Mouse (Mus musculus): ENCODE data around the gene Ptprj. TPM values are rescaled to one million over a fixed set of nuclear protein-coding genes. Genes with fewer than 3 reads are reported as not detected.
"Not testable (repeated sequence)": the region's sequence is repeated elsewhere in the genome, so short reads cannot be mapped to it uniquely, and the experiment has no call there.

Gene Ptprj
- total and polyA plus RNA-seq, 2 experiments = 12.1 to 35.2 TPM

- TF ChIP-seq POLR2A (IDR thresholded peaks at IDR 0.05; ENCODE audit: extremely low read depth, insufficient read depth, low read length) (no peak), CTCF (IDR thresholded peaks at IDR 0.05; ENCODE audit: low read depth, low read length) (no peak)
Measured at GRCm38 (mm10) chr2:90576411-90576810, 4.0 kb downstream of the Ptprj start.

DNA sequence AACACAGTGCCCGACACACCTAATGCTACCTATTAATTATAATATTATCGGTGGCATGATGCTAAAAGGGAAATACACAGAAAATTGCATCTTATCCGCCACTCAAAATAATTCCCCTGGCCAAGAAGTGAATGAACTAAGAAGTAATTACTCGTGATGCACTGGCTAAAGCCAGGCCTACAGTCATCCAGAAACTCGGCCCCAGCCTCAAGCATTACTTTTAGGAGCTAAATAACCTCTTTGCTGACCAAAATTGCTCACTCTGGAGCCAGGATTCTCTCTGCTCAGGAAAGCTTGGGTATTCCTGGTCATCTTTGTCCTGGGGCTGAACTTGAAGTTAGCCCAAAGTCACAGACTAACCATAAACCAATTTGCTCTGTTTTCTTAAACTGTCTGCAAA, 4.7 kb downstream of the Ptprj start:
- TF ChIP-seq POLR2A (IDR thresholded peaks at IDR 0.05; ENCODE audit: extremely low read depth, insufficient read depth, low read length) (no peak), CTCF (IDR thresholded peaks at IDR 0.05; ENCODE audit: low read depth, low read length) (no peak)
- 71% methylated on average over 5 of the region's 5 CpGs for WGBS

More at GRCm38 (mm10) chr2:90576411-90576810, 4.0 kb downstream of the Ptprj start:
- H3K79me2 ChIP-seq (ENCODE audit: control insufficient read depth, insufficient read depth, low read length) = peaks cover 39% of the 10 kb centered on the region
- no peak for DNase-seq (ENCODE audit: extremely low read depth, low read depth, low spot score)
- no peaks in the 10 kb centered on the region for H3K27me3 ChIP-seq (ENCODE audit: control insufficient read depth, insufficient read depth, low read length)
- H3K36me3 ChIP-seq (ENCODE audit: control insufficient read depth, insufficient read depth, low read length) = no peaks in the 10 kb centered on the region
- H3K4me1 ChIP-seq (ENCODE audit: control insufficient read depth, insufficient read depth, low read length) = peaks cover 16% of the 10 kb centered on the region
- H3K4me3 ChIP-seq (ENCODE audit: insufficient read depth, low read depth, low read length) = no peak overlapping the region
- peak overlapping the region; percentile 70 for H3K27ac ChIP-seq (replicated peaks; ENCODE audit: insufficient read depth, low read depth, low read length)
- H3K9ac ChIP-seq (ENCODE audit: low read depth, low read length) = peak overlapping the region; percentile 59
- 59% methylated on average over 6 of the region's 6 CpGs for WGBS

DNA sequence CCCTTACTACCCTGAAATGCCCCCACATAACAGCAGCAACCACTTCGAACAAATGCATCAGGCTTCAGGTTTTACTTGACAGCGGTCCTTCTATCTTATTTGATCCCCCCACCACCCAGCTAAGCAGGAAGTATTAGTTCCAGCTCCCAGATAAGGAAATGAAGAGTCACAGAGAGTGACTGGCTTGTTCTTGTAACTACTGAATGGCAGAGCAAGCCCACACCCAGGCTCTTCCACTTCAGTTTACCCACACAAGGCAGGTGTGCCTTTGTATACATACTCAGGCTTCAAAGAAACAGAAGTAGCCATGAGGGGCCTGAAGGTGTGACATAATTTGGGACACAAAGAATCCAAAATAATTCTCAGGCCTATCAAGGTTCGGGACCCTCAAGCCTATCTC, 5.3 kb downstream of the Ptprj start:
- peaks cover 39% of the 10 kb centered on the region for H3K79me2 ChIP-seq (ENCODE audit: control insufficient read depth, insufficient read depth, low read length)
- H3K36me3 ChIP-seq (ENCODE audit: control insufficient read depth, insufficient read depth, low read length) = no peaks in the 10 kb centered on the region
- no peak overlapping the region for H3K9ac ChIP-seq (ENCODE audit: low read depth, low read length)
- no peak overlapping the region for H3K27ac ChIP-seq (replicated peaks; ENCODE audit: insufficient read depth, low read depth, low read length)
- no peaks in the 10 kb centered on the region for H3K27me3 ChIP-seq (ENCODE audit: control insufficient read depth, insufficient read depth, low read length)
- 52% methylated on average over 3 of the region's 3 CpGs for WGBS
- H3K4me1 ChIP-seq (ENCODE audit: control insufficient read depth, insufficient read depth, low read length) = peaks cover 16% of the 10 kb centered on the region
- TF ChIP-seq POLR2A (IDR thresholded peaks at IDR 0.05; ENCODE audit: extremely low read depth, insufficient read depth, low read length) = no peak
- no peak for TF ChIP-seq CTCF (IDR thresholded peaks at IDR 0.05; ENCODE audit: low read depth, low read length)
- H3K4me3 ChIP-seq (ENCODE audit: insufficient read depth, low read depth, low read length) = no peak overlapping the region
- no peak for DNase-seq (ENCODE audit: extremely low read depth, low read depth, low spot score)

More for the DNA sequence above, 4.7 kb downstream of the Ptprj start:
- H3K9ac ChIP-seq (ENCODE audit: low read depth, low read length) = no peak overlapping the region
- H3K27ac ChIP-seq (replicated peaks; ENCODE audit: insufficient read depth, low read depth, low read length) = peak overlapping the region; percentile 60
- H3K4me3 ChIP-seq (ENCODE audit: insufficient read depth, low read depth, low read length) = no peak overlapping the region
- no peak for DNase-seq (ENCODE audit: extremely low read depth, low read depth, low spot score)
- H3K36me3 ChIP-seq (ENCODE audit: control insufficient read depth, insufficient read depth, low read length) = no peaks in the 10 kb centered on the region
- peaks cover 39% of the 10 kb centered on the region for H3K79me2 ChIP-seq (ENCODE audit: control insufficient read depth, insufficient read depth, low read length)
- peaks cover 16% of the 10 kb centered on the region for H3K4me1 ChIP-seq (ENCODE audit: control insufficient read depth, insufficient read depth, low read length)
- H3K27me3 ChIP-seq (ENCODE audit: control insufficient read depth, insufficient read depth, low read length) = no peaks in the 10 kb centered on the region

DNA sequence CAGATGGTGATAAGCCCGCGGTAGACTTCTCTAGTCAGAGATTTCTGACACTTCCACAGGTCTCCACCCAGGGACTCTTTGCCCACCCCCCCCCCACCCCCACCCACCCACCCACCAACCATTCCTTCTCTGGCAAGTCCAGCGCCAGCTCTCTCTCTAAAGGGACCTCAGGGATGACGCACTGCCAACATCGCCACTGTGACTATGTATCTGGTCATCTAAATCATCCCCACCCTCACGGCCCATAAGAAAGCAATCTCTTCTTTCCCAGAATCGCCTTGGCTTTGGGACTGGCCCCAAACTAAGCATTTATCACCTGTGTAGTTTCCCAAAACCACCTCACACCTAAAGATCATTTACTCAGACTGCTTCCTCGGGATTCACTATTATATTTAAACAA, 5.9 kb downstream of the Ptprj start:
- TF ChIP-seq POLR2A (IDR thresholded peaks at IDR 0.05; ENCODE audit: extremely low read depth, insufficient read depth, low read length) (no peak), CTCF (IDR thresholded peaks at IDR 0.05; ENCODE audit: low read depth, low read length) (no peak)
- H3K79me2 ChIP-seq (ENCODE audit: control insufficient read depth, insufficient read depth, low read length) = peaks cover 35% of the 10 kb centered on the region
- no peak overlapping the region for H3K27ac ChIP-seq (replicated peaks; ENCODE audit: insufficient read depth, low read depth, low read length)
- H3K4me3 ChIP-seq (ENCODE audit: insufficient read depth, low read depth, low read length) = no peak overlapping the region
- no peak overlapping the region for H3K9ac ChIP-seq (ENCODE audit: low read depth, low read length)
- no peak for DNase-seq (ENCODE audit: extremely low read depth, low read depth, low spot score)
- H3K4me1 ChIP-seq (ENCODE audit: control insufficient read depth, insufficient read depth, low read length) = peaks cover 16% of the 10 kb centered on the region
- no peaks in the 10 kb centered on the region for H3K36me3 ChIP-seq (ENCODE audit: control insufficient read depth, insufficient read depth, low read length)
- no peaks in the 10 kb centered on the region for H3K27me3 ChIP-seq (ENCODE audit: control insufficient read depth, insufficient read depth, low read length)
- WGBS = 73% methylated on average over 8 of the region's 8 CpGs

- Histone ChIP-seq H3K9ac (ENCODE audit: low read depth, low read length) (no peak overlapping the region), H3K4me1 (ENCODE audit: control insufficient read depth, insufficient read depth, low read length) (peaks cover 20% of the 10 kb centered on the region), H3K79me2 (ENCODE audit: control insufficient read depth, insufficient read depth, low read length) (peaks cover 39% of the 10 kb centered on the region), H3K27ac (replicated peaks; ENCODE audit: insufficient read depth, low read depth, low read length) (no peak overlapping the region), H3K36me3 (ENCODE audit: control insufficient read depth, insufficient read depth, low read length) (no peaks in the 10 kb centered on the region), H3K27me3 (ENCODE audit: control insufficient read depth, insufficient read depth, low read length) (no peaks in the 10 kb centered on the region), H3K4me3 (ENCODE audit: insufficient read depth, low read depth, low read length) (no peak overlapping the region)
- TF ChIP-seq POLR2A (IDR thresholded peaks at IDR 0.05; ENCODE audit: extremely low read depth, insufficient read depth, low read length) (no peak), CTCF (IDR thresholded peaks at IDR 0.05; ENCODE audit: low read depth, low read length) (no peak)
- 84% methylated on average over 17 of the region's 17 CpGs for WGBS
- DNase-seq (ENCODE audit: extremely low read depth, low read depth, low spot score) = no peak
Measured at GRCm38 (mm10) chr2:90573640-90574526, 6.6 kb downstream of the Ptprj start.

- DNase-seq (ENCODE audit: extremely low read depth, low read depth, low spot score) = no peak
- Histone ChIP-seq H3K27me3 (ENCODE audit: control insufficient read depth, insufficient read depth, low read length) (no peaks in the 10 kb centered on the region), H3K27ac (replicated peaks; ENCODE audit: insufficient read depth, low read depth, low read length) (no peak overlapping the region), H3K79me2 (ENCODE audit: control insufficient read depth, insufficient read depth, low read length) (peaks cover 53% of the 10 kb centered on the region), H3K4me3 (ENCODE audit: insufficient read depth, low read depth, low read length) (no peak overlapping the region), H3K9ac (ENCODE audit: low read depth, low read length) (no peak overlapping the region), H3K36me3 (ENCODE audit: control insufficient read depth, insufficient read depth, low read length) (no peaks in the 10 kb centered on the region), H3K4me1 (ENCODE audit: control insufficient read depth, insufficient read depth, low read length) (peaks cover 18% of the 10 kb centered on the region)
- TF ChIP-seq POLR2A (IDR thresholded peaks at IDR 0.05; ENCODE audit: extremely low read depth, insufficient read depth, low read length) (no peak), CTCF (IDR thresholded peaks at IDR 0.05; ENCODE audit: low read depth, low read length) (no peak)
- WGBS = 68% methylated on average over 5 of the region's 5 CpGs
Measured at GRCm38 (mm10) chr2:90572126-90572525, 8.3 kb downstream of the Ptprj start.

DNA sequence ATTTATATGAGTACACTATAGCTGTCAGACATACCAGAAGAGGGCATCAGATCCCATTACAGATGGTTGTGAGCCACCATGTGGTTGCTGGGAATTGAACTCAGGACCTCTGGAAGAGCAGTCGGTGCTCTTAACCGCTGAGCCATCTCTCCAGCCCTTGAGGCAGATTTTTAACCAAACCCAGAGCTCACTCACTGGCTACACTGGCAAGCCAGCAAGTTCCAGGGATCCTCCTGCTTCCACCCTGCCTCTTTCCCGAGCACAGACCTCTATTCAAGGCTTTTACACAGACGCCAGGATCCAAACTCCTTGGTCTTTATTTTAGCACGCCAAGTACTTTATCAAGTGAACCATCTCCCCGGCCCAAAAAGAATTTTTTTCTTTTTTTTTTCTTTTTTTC, 9.0 kb downstream of the Ptprj start:
- not testable (repeated sequence) for DNase-seq (ENCODE audit: extremely low read depth, low read depth, low spot score); H3K4me3 ChIP-seq (ENCODE audit: insufficient read depth, low read depth, low read length); H3K27me3 ChIP-seq (ENCODE audit: control insufficient read depth, insufficient read depth, low read length); H3K27ac ChIP-seq (replicated peaks; ENCODE audit: insufficient read depth, low read depth, low read length); H3K36me3 ChIP-seq (ENCODE audit: control insufficient read depth, insufficient read depth, low read length); H3K9ac ChIP-seq (ENCODE audit: low read depth, low read length)
- H3K4me1 ChIP-seq (ENCODE audit: control insufficient read depth, insufficient read depth, low read length) = peaks cover 24% of the 10 kb centered on the region
- WGBS = 95% methylated on average over 6 of the region's 6 CpGs
- H3K79me2 ChIP-seq (ENCODE audit: control insufficient read depth, insufficient read depth, low read length) = peaks cover 51% of the 10 kb centered on the region
